In genomic region chr13:54067617-54068166, GRCm38 (mm10) we compare ENCODE assay signal across 14 mouse cellular contexts. TPM values are rescaled to one million over a fixed set of nuclear protein-coding genes. Genes with fewer than 3 reads are reported as not detected.
DNase-seq lines count a peak whose midpoint lies in the region; ATAC-seq and TF ChIP-seq lines count a peak whose summit lies in the region.
"Had no signal": no experiment of that assay in that cellular context is flagged by ENCODE, and none has a peak within 500 bp of the region (broad histone marks: within the 10 kb centered on the region; RNA-seq: fewer than 3 reads in every experiment).

No protein-coding gene starts in this region.

- H3K4me1 ChIP-seq in hindbrain, postnatal 0 days (ENCODE audit: insufficient read depth, low read length), result 0 out of 2 replicates have a peak, but pooled peaks cover 3% of the 10 kb centered on the region
- H3K4me1 ChIP-seq in hindbrain, embryonic 13.5 days (replicated peaks), result peaks cover 10% of the 10 kb centered on the region
- H3K4me1 ChIP-seq in ES-E14 (ENCODE audit: control insufficient read depth in 2 of 2, insufficient read depth in 2 of 2, low read length in 2 of 2, poor library complexity in 1 of 2), result peaks cover 3 to 5% of the 10 kb centered on the region in 2 experiments; a peak in 2 of 4 replicates
- H3K4me1 ChIP-seq in forebrain, postnatal 0 days (ENCODE audit: insufficient read depth), result 0 out of 2 replicates have a peak, but pooled peaks cover 5% of the 10 kb centered on the region
- H3K4me1 ChIP-seq in midbrain, embryonic 14.5 days (ENCODE audit: control insufficient read depth, insufficient read depth, low read length), result peaks cover 2% of the 10 kb centered on the region

- no peaks in the 10 kb centered on the region for H3K27me3 ChIP-seq in hindbrain, postnatal 0 days (ENCODE audit: insufficient read depth, low read length)
- H3K27me3 ChIP-seq in hindbrain, embryonic 13.5 days, result no peaks in the 10 kb centered on the region
- no peaks in the 10 kb centered on the region for H3K27me3 ChIP-seq in forebrain, postnatal 0 days (ENCODE audit: insufficient read depth, low read length)
- no peaks in the 10 kb centered on the region for H3K27me3 ChIP-seq in midbrain, embryonic 14.5 days (ENCODE audit: control insufficient read depth, insufficient read depth, low read length)

- no peak for DNase-seq in hindbrain, postnatal 0 days (ENCODE audit: low spot score)
- DNase-seq in ES-E14 (ENCODE audit: low read depth, low spot score), result no peak
- DNase-seq in forebrain, postnatal 0 days, result no peak
- DNase-seq in midbrain, embryonic 14.5 days, result peak; percentile 62
- DNase-seq in urinary bladder, postnatal 36 days (ENCODE audit: low spot score in 2 of 2), result no peak
- DNase-seq in right cerebral cortex, postnatal 10 days (ENCODE audit: low spot score in 2 of 2), result no peak
- DNase-seq: adrenal gland, adult 8-10 months; heart, adult 2 months; lung, postnatal 4 days; thymus, adult 2 months had no signal

- no peak overlapping the region for H3K4me2 ChIP-seq in hindbrain, postnatal 0 days (ENCODE audit: low read depth, low read length)
- no peak overlapping the region for H3K4me2 ChIP-seq in hindbrain, embryonic 13.5 days
- H3K4me2 ChIP-seq in forebrain, postnatal 0 days (ENCODE audit: low read depth), result no peak overlapping the region
- H3K4me2 ChIP-seq in midbrain, embryonic 14.5 days (ENCODE audit: low read length), result no peak overlapping the region

- in situ Hi-C loops in ES-E14 (cut with MboI; ENCODE audit: low sequenced_read_pairs in 2 of 2, unreplicated experiment in 2 of 2), result loop anchor here in 1 of 2 experiments (25.0 kb wide), 1 partner anchor 280 kb away; no protein-coding TSS in a partner anchor

- no peak for ATAC-seq in hindbrain, postnatal 0 days
- no peak for ATAC-seq in hindbrain, embryonic 13.5 days (ENCODE audit: low FRiP score)
- no peak for ATAC-seq in forebrain, postnatal 0 days
- ATAC-seq in midbrain, embryonic 14.5 days (ENCODE audit: low FRiP score, low TSS enrichment), result no peak
- ATAC-seq: Patski had no signal

- no peak for TF ChIP-seq CTCF in hindbrain, postnatal 0 days (IDR thresholded peaks at IDR 0.05; ENCODE audit: low read depth)
- no peak for TF ChIP-seq CTCF in forebrain, postnatal 0 days (IDR thresholded peaks at IDR 0.05; ENCODE audit: low read depth)

- no peak overlapping the region for H3K4me3 ChIP-seq in hindbrain, postnatal 0 days (ENCODE audit: low read length)
- H3K4me3 ChIP-seq in hindbrain, embryonic 13.5 days, result no peak overlapping the region
- H3K4me3 ChIP-seq in ES-E14 (ENCODE audit: insufficient read depth in 1 of 2, low read depth in 1 of 2, low read length in 2 of 2, poor library complexity in 1 of 2, severe bottlenecking in 1 of 2), result no peak overlapping the region
- no peak overlapping the region for H3K4me3 ChIP-seq in forebrain, postnatal 0 days (ENCODE audit: low read depth, low read length)
- no peak overlapping the region for H3K4me3 ChIP-seq in midbrain, embryonic 14.5 days (replicated peaks; ENCODE audit: low read depth, low read length)
- H3K4me3 ChIP-seq: heart, adult 2 months had no signal

- peak overlapping the region; percentile 9; the same call in 1 of the 2 replicates for H3K27ac ChIP-seq in hindbrain, postnatal 0 days
- H3K27ac ChIP-seq in hindbrain, embryonic 13.5 days, result no peak overlapping the region
- H3K27ac ChIP-seq in ES-E14 (ENCODE audit: insufficient read depth, low read depth, low read length, poor library complexity, severe bottlenecking), result no peak overlapping the region
- H3K27ac ChIP-seq in forebrain, postnatal 0 days (ENCODE audit: low read depth, low read length), result 0 out of 2 replicates have a peak overlapping the region, but pooled peaks have one; percentile 45
- H3K27ac ChIP-seq in midbrain, embryonic 14.5 days (replicated peaks; ENCODE audit: low read depth, low read length), result peak overlapping the region; percentile 26; the same call in 1 of the 2 replicates
- H3K27ac ChIP-seq: heart, adult 2 months; liver, embryonic 14.5 days had no signal

- H3K9ac ChIP-seq in hindbrain, postnatal 0 days (replicated peaks; ENCODE audit: low read length), result no peak overlapping the region
- no peak overlapping the region for H3K9ac ChIP-seq in hindbrain, embryonic 13.5 days
- H3K9ac ChIP-seq in ES-E14 (ENCODE audit: insufficient read depth, low read depth, low read length, poor library complexity, severe bottlenecking), result no peak overlapping the region
- no peak overlapping the region for H3K9ac ChIP-seq in forebrain, postnatal 0 days
- no peak overlapping the region for H3K9ac ChIP-seq in midbrain, embryonic 14.5 days (replicated peaks; ENCODE audit: low read length)
- H3K9ac ChIP-seq: liver, embryonic 14.5 days had no signal

- H3K36me3 ChIP-seq in hindbrain, postnatal 0 days (ENCODE audit: insufficient read depth, low read length), result no peaks in the 10 kb centered on the region
- H3K36me3 ChIP-seq in hindbrain, embryonic 13.5 days, result no peaks in the 10 kb centered on the region
- no peaks in the 10 kb centered on the region for H3K36me3 ChIP-seq in ES-E14 (ENCODE audit: control insufficient read depth, insufficient read depth, low read length, poor library complexity, severe bottlenecking)
- H3K36me3 ChIP-seq in forebrain, postnatal 0 days (ENCODE audit: insufficient read depth), result no peaks in the 10 kb centered on the region
- no peaks in the 10 kb centered on the region for H3K36me3 ChIP-seq in midbrain, embryonic 14.5 days (ENCODE audit: control insufficient read depth, insufficient read depth, low read length)

- WGBS in hindbrain, postnatal 0 days, result 5% methylated on average over 6 of the region's 6 CpGs
- WGBS in hindbrain, embryonic 13.5 days, result 10% methylated on average over 6 of the region's 6 CpGs
- WGBS in forebrain, postnatal 0 days, result 5% methylated on average over 6 of the region's 6 CpGs
- 4% methylated on average over 6 of the region's 6 CpGs for WGBS in midbrain, embryonic 14.5 days

- H3K9me3 ChIP-seq in hindbrain, postnatal 0 days (ENCODE audit: low read length), result no peaks in the 10 kb centered on the region
- H3K9me3 ChIP-seq in hindbrain, embryonic 13.5 days, result no peaks in the 10 kb centered on the region
- H3K9me3 ChIP-seq in ES-E14 (ENCODE audit: control insufficient read depth, insufficient read depth, low read depth, low read length), result no peaks in the 10 kb centered on the region
- no peaks in the 10 kb centered on the region for H3K9me3 ChIP-seq in forebrain, postnatal 0 days (ENCODE audit: low read length)
- no peaks in the 10 kb centered on the region for H3K9me3 ChIP-seq in midbrain, embryonic 14.5 days (ENCODE audit: control insufficient read depth, low read length)

TF ChIP-seq in ES-E14, 5 proteins besides CTCF, POLR2A, EP300 and RAD21:
- TF ChIP-seq HCFC1 (IDR thresholded peaks at IDR 0.05; ENCODE audit: borderline replicate concordance, insufficient read depth, low read length) (no peak), MAFK (IDR thresholded peaks at IDR 0.05; ENCODE audit: insufficient read depth, low read depth, low read length) (peak; percentile 73; the same call in 1 of the 2 replicates)

RNA-seq across cellular contexts. Expression of gene Sfxn1, which starts 4.0 kb away (rescaled TPM):
- total RNA-seq in hindbrain, postnatal 0 days (2014; rRNA removed), result 64.5 and 73.7 TPM in 2 replicates
- polyA plus RNA-seq in hindbrain, postnatal 0 days (2015; fragmentation: Nextera tagmentation; extraction: Ambion mirVana), result 102 and 103 TPM in 2 replicates
- 77.3 and 81.4 TPM in 2 replicates for polyA plus RNA-seq in hindbrain, embryonic 13.5 days (2015; fragmentation: Nextera tagmentation; extraction: Ambion mirVana)
- 36.1 and 57.7 TPM in 2 replicates for total RNA-seq in ES-E14 (2012; rRNA removed)
- total RNA-seq in forebrain, postnatal 0 days (2014; rRNA removed), result 83.8 and 102 TPM in 2 replicates
- polyA plus RNA-seq in forebrain, postnatal 0 days (2015; fragmentation: Nextera tagmentation; extraction: Ambion mirVana), result 102 and 116 TPM in 2 replicates
- 107 and 115 TPM in 2 replicates for polyA plus RNA-seq in midbrain, embryonic 14.5 days (2014; fragmentation: Nextera tagmentation; extraction: Ambion mirVana)

RNA-seq across cellular contexts. Expression of gene Drd1, which starts 12.2 kb away (rescaled TPM):
- 1.2 and 2.1 TPM in 2 replicates for total RNA-seq in hindbrain, postnatal 0 days (2014; rRNA removed)
- polyA plus RNA-seq in hindbrain, postnatal 0 days (2015; fragmentation: Nextera tagmentation; extraction: Ambion mirVana), result 1.2 TPM in 2 replicates
- 1.2 and 1.5 TPM in 2 replicates for polyA plus RNA-seq in hindbrain, embryonic 13.5 days (2015; fragmentation: Nextera tagmentation; extraction: Ambion mirVana)
- not detected in 2 replicates for total RNA-seq in ES-E14 (2012; rRNA removed)
- 9.8 and 19.7 TPM in 2 replicates for total RNA-seq in forebrain, postnatal 0 days (2014; rRNA removed)
- polyA plus RNA-seq in forebrain, postnatal 0 days (2015; fragmentation: Nextera tagmentation; extraction: Ambion mirVana), result 6.6 and 7.6 TPM in 2 replicates
- polyA plus RNA-seq in midbrain, embryonic 14.5 days (2014; fragmentation: Nextera tagmentation; extraction: Ambion mirVana), result 1.7 and 2.4 TPM in 2 replicates
- polyA plus RNA-seq: large intestine, adult 2 months; liver, embryonic 14.5 days had no signal

Comparison
In these comparisons a context has a peak if more than half of its experiments do, and no peak if none do; other contexts are left out.
1. H3K27ac ChIP-seq: peak in hindbrain, postnatal 0 days (single experiment), forebrain, postnatal 0 days (single experiment) and midbrain, embryonic 14.5 days (single experiment); none in hindbrain, embryonic 13.5 days (single experiment) and ES-E14 (single experiment).